Mouse (Mus musculus) hindbrain, postnatal 0 days (tissue): ENCODE data around the gene Sdf4. TPM values are rescaled to one million over a fixed set of nuclear protein-coding genes. Genes with fewer than 3 reads are reported as not detected.

Source experiments
- ATAC-seq: fragments of 200-750 bp; cut with Nextera tagmentation; 2 replicates; pipeline ENCODE4 v1.8.0; 2017; ENCODE audit warnings: mild to moderate bottlenecking, moderate TSS enrichment, moderate library complexity
- DNase-seq: peaks from one replicate; pipeline ENCODE4 v3.0.0-alpha.2; 2015; ENCODE audit warnings: low spot score
- H3K27ac ChIP-seq: fragments of 300-500 bp; sonication (generic); 2 replicates; pipeline ENCODE4 v1.5.1; 2014; ENCODE audit warnings: mild to moderate bottlenecking
- H3K27me3 ChIP-seq: fragments of 300-500 bp; sonication (generic); 2 replicates; pipeline ENCODE4 v1.6.1; 2014; ENCODE audit warnings: low read length, mixed read lengths; ENCODE audit not compliant: insufficient read depth
- H3K36me3 ChIP-seq: fragments of 300-500 bp; sonication (generic); 2 replicates; pipeline ENCODE4 v1.6.1; 2014; ENCODE audit warnings: low read length, mixed read lengths; ENCODE audit not compliant: insufficient read depth
- H3K4me1 ChIP-seq: fragments of 300-500 bp; sonication (generic); 2 replicates; pipeline ENCODE4 v1.6.1; 2014; ENCODE audit warnings: antibody characterized with exemption, low read length, mixed read lengths; ENCODE audit not compliant: insufficient read depth
- H3K4me2 ChIP-seq: fragments of 300-500 bp; sonication (generic); 2 replicates; pipeline ENCODE4 v1.6.1; 2014; ENCODE audit warnings: low read depth, mild to moderate bottlenecking, low read length, moderate library complexity, mixed read lengths
- H3K4me3 ChIP-seq: fragments of 300-500 bp; sonication (generic); 2 replicates; pipeline ENCODE4 v1.5.1; 2014; ENCODE audit warnings: low read length
- H3K9ac ChIP-seq: fragments of 300-500 bp; sonication (generic); replicated peaks from 2 replicates; pipeline ENCODE4 v1.6.1; 2014; ENCODE audit warnings: mild to moderate bottlenecking, low read length, moderate library complexity, mixed read lengths
- H3K9me3 ChIP-seq: fragments of 300-500 bp; sonication (generic); 2 replicates; pipeline ENCODE4 v1.6.1; 2016; ENCODE audit warnings: low read length, mixed read lengths
- CTCF ChIP-seq: IDR thresholded peaks from 2 replicates; pipeline ENCODE4 v1.5.1; 2016; ENCODE audit warnings: antibody characterized with exemption, control low read depth, low read depth
- WGBS: fragments of 180-500 bp; shearing (Covaris S2); extraction: QIAGEN DNeasy Blood & Tissue Kit; methylation state at CpG from one replicate; pipeline ENCODE4 v1.1.7; 2014; 5-methylcytosine and 5-hydroxymethylcytosine counted together
- polyA plus RNA-seq: library from polyadenylated mRNA; unstranded; fragments of >200 nt; fragmentation: Nextera tagmentation; extraction: Ambion mirVana; gene quantifications from 2 replicates; pipeline ENCODE4 v1.2.1, GENCODE M21; 2015
- total RNA-seq: library from RNA; depleted of rRNA; stranded (reverse); fragments of >200 nt; gene quantifications from 2 replicates; pipeline ENCODE4 v1.2.3, GENCODE M21; 2014; rRNA removed

Sdf4 gene
- total RNA-seq: 100 and 121 TPM in 2 replicates
- polyA plus RNA-seq: 122 and 127 TPM in 2 replicates

GRCm38 (mm10) chr4:155992241-155992905, at the start of gene Sdf4, which contains the start of gene B3galt6:
Gene Sdf4, plus strand, starts transcription at chr4:155992872.
Gene B3galt6, minus strand, starts transcription at chr4:155992649.
- 1% methylated on average over 99 of the region's 99 CpGs for WGBS
- H3K9me3 ChIP-seq: no peaks in the 10 kb centered on the region
- peak; percentile 37; the same call in 1 of the 2 replicates for TF ChIP-seq CTCF
- H3K27ac ChIP-seq: peak within 1 kb of the TSS; percentile 98
- H3K4me3 ChIP-seq: peak within 1 kb of the TSS; percentile 82
- H3K9ac ChIP-seq: peak within 1 kb of the TSS; percentile 68
- H3K27me3 ChIP-seq: no peaks in the 10 kb centered on the region
- H3K36me3 ChIP-seq: peaks cover 12% of the 10 kb centered on the region
- peak within 1 kb of the TSS; percentile 88 for H3K4me2 ChIP-seq
- H3K4me1 ChIP-seq: peaks cover 9% of the 10 kb centered on the region
- peak; percentile 94 for DNase-seq
- ATAC-seq: peak; percentile 91

DNA sequence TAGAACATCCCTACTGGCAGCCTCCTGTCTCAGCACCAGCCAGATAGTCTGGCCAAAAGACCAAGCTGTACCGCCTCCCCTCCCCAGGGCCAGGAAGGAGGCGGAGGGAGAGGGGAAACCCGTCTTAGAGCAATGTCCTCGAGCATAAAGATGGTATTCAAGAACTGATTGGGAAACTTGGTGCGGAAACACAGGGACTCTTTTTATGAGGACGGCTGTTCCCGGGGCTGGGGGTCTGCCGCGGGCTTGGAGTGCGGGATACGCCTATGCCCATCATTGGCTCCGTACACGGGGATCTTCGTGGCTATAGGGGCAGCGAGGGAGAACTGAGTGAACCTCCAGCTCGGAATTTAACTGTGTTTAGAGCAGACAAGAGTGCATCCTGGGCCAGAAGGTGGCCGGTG, 49.6 kb upstream of the Sdf4 start:
- Histone ChIP-seq H3K36me3 (peaks cover 5% of the 10 kb centered on the region; the same call in 1 of the 2 replicates), H3K27ac (peak overlapping the region; percentile 92), H3K27me3 (no peaks in the 10 kb centered on the region), H3K4me3 (peak overlapping the region; percentile 96), H3K4me2 (peak overlapping the region; percentile 95), H3K9me3 (no peaks in the 10 kb centered on the region), H3K9ac (peak overlapping the region; percentile 88), H3K4me1 (peaks cover 7% of the 10 kb centered on the region; the same call in 1 of the 2 replicates)
- ATAC-seq: peak; percentile 36
- TF ChIP-seq CTCF: no peak
- WGBS: under 1% methylated on average over 17 of the region's 17 CpGs
- DNase-seq: peak; percentile 60

- under 1% methylated on average over 85 of the region's 85 CpGs for WGBS
- Histone ChIP-seq H3K27me3 (no peaks in the 10 kb centered on the region), H3K4me2 (peak within 1 kb of the TSS; percentile 95), H3K9me3 (no peaks in the 10 kb centered on the region), H3K4me1 (peaks cover 7% of the 10 kb centered on the region; the same call in 1 of the 2 replicates), H3K36me3 (peaks cover 5% of the 10 kb centered on the region; the same call in 1 of the 2 replicates), H3K27ac (peak within 1 kb of the TSS; percentile 92), H3K9ac (peak within 1 kb of the TSS; percentile 88), H3K4me3 (peak within 1 kb of the TSS; percentile 96)
- no peak for TF ChIP-seq CTCF
- ATAC-seq (peak; percentile 98), DNase-seq (peak; percentile 97)
Observed at GRCm38 (mm10) chr4:155943534-155944249, 49.0 kb upstream of the Sdf4 start, which contains the start of gene Ube2j2. Gene Ube2j2, plus strand, starts transcription at chr4:155943831.

- DNase-seq: peak; percentile 20
- peaks cover 9% of the 10 kb centered on the region for H3K36me3 ChIP-seq
- H3K4me1 ChIP-seq: peaks cover 7% of the 10 kb centered on the region; the same call in 1 of the 2 replicates
- peak overlapping the region; percentile 84 for H3K27ac ChIP-seq
- H3K9ac ChIP-seq: peak overlapping the region; percentile 88
- TF ChIP-seq CTCF: no peak
- H3K4me2 ChIP-seq: peak overlapping the region; percentile 69
- peak overlapping the region; percentile 96 for H3K4me3 ChIP-seq
- ATAC-seq: no peak
- H3K27me3 ChIP-seq: no peaks in the 10 kb centered on the region
- H3K9me3 ChIP-seq: no peaks in the 10 kb centered on the region
- 0% methylated on average over 17 of the region's 17 CpGs for WGBS
Observed at GRCm38 (mm10) chr4:155944271-155944670, 48.4 kb upstream of the Sdf4 start.

DNA sequence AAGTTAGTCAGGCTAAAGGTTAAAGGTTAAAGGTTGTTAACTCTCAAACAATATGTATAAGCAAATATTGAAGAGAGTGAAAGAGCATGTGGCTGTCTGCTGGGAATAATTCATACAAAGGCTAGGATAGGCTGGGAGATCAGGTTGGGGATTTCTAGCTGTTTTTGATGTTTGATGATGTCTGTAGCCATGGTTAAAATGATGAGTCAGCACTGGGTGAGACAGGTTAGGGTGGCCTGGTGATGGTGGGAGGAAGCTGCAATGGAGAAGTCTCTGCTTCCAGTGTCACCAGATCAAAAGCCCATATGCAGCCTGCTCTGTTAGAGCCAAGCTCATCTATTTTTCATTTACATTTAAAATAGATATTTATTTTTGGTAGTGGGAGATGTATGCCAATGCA, 45.6 kb upstream of the Sdf4 start:
- TF ChIP-seq CTCF: no peak
- Histone ChIP-seq H3K9me3 (no peaks in the 10 kb centered on the region), H3K36me3 (peaks cover 33% of the 10 kb centered on the region), H3K27ac (no peak overlapping the region), H3K9ac (no peak overlapping the region), H3K4me2 (no peak overlapping the region), H3K27me3 (no peaks in the 10 kb centered on the region), H3K4me1 (peaks cover 7% of the 10 kb centered on the region; the same call in 1 of the 2 replicates), H3K4me3 (no peak overlapping the region)
- ATAC-seq (no peak), DNase-seq (no peak)

DNA sequence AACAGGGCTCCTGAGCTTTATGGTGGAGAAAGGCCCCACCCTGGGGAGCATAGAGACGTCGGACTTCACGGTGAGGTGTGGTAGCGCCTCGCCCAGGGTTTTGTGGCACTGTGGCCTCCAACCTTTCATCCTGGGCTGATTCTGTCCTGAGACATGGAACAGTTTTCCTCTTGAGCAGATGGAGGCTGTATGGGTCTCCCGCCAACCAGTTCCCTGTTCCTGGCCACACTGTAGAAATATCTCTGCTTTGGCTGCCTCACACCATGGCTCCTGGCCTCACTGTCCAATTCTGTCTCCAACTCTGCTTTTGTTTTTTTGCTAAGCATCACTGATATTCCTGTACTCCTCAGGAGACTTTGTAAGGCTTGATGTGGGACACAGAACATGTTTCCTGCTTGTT, 37.2 kb upstream of the Sdf4 start:
- H3K27ac ChIP-seq: no peak overlapping the region
- H3K9ac ChIP-seq: no peak overlapping the region
- H3K36me3 ChIP-seq: peaks cover 65% of the 10 kb centered on the region
- 91% methylated on average over 6 of the region's 6 CpGs for WGBS
- no peak for TF ChIP-seq CTCF
- H3K4me1 ChIP-seq: no peaks in the 10 kb centered on the region
- H3K9me3 ChIP-seq: no peaks in the 10 kb centered on the region
- no peak overlapping the region for H3K4me3 ChIP-seq
- no peaks in the 10 kb centered on the region for H3K27me3 ChIP-seq
- H3K4me2 ChIP-seq: no peak overlapping the region
- ATAC-seq: no peak
- no peak for DNase-seq
